Mouse (Mus musculus) heart, postnatal 36 days (tissue): Measurements from ENCODE around the gene Mrgpre. TPM values are rescaled to one million over a fixed set of nuclear protein-coding genes. Genes with fewer than 3 reads are reported as not detected.

Experiments used
- DNase-seq, 2 experiments: peaks; one replicate each; pipeline ENCODE4 v3.0.0; 2021 to 2022
- intact Hi-C: fragments of 180-260 bp; cut with DNase I; formaldehyde crosslinking; loops from one replicate; pipeline ENCODE4 v1.15.1; 2025
- microRNA-seq, 2 experiments: library from miRNA; unstranded; fragments of <30 nt; microRNA quantifications; one replicate each; pipeline ENCODE4 v1.2.0; 2021; ENCODE audit warnings: borderline number of aligned reads in 2 of 2
- total RNA-seq, 2 experiments: library from RNA; stranded (reverse); gene quantifications; 2 replicates each; pipeline ENCODE4 v1.2.3; 2021

Gene Mrgpre
- total RNA-seq, 2 experiments from 2014 or later: 1.2 to 1.4 TPM

GRCm38 (mm10) chr7:143748041-143748868 lies 36.0 kb downstream of the Mrgpre start:
- peak; percentile 89 to 93 for DNase-seq
- intact Hi-C loops: loop anchor here (1.0 to 5.0 kb wide), 2 partner anchors 42 to 161 kb away; no protein-coding TSS in a partner anchor

GRCm38 (mm10) chr7:143740653-143741052 lies 43.6 kb downstream of the Mrgpre start:
- intact Hi-C loops: no loop called here
- no peak for DNase-seq

- peak; percentile 81 to 85 for DNase-seq
- intact Hi-C loops: no loop called here
Observed at GRCm38 (mm10) chr7:143739511-143740461, 44.5 kb downstream of the Mrgpre start.

- intact Hi-C loops: no loop called here
- DNase-seq: no peak
Observed at GRCm38 (mm10) chr7:143738601-143739006, 45.7 kb downstream of the Mrgpre start.

GRCm38 (mm10) chr7:143738194-143738593 lies 46.1 kb downstream of the Mrgpre start:
- DNase-seq: no peak
- intact Hi-C loops: no loop called here

GRCm38 (mm10) chr7:143733746-143734145 lies 50.6 kb downstream of the Mrgpre start:
- no peak for DNase-seq
- intact Hi-C loops: no loop called here

- peak; percentile 38 to 53 for DNase-seq
- intact Hi-C loops: no loop called here
Observed at GRCm38 (mm10) chr7:143729886-143730285, 54.4 kb downstream of the Mrgpre start.

Small RNA genes lying within 50 kb of the gene (microRNA-seq; reads per million reads assigned to microRNA genes)
- 0 reads per million in 2 experiments for gene Gm22064

Other genes starting within 250 kb of the Mrgpre start
- 100 to 1,000 TPM; 181 to 193 TPM for gene Nap1l4, start 235.4 kb downstream of the Mrgpre start, total RNA-seq
- 10 to 100 TPM; 22.6 to 23.6 TPM for gene Cars, start 184.4 kb downstream of the Mrgpre start, total RNA-seq
- under 1 TPM; 0.44 to 0.81 TPM for gene Tnfrsf26, start 155.8 kb downstream of the Mrgpre start, total RNA-seq
- 1 to 10 TPM; 1.5 to 2.3 TPM for gene Tnfrsf22, start 134.8 kb downstream of the Mrgpre start, total RNA-seq
- 1 to 10 TPM; 1.4 to 2.0 TPM for gene Tnfrsf23, start 98.6 kb downstream of the Mrgpre start, total RNA-seq
- gene Osbpl5, start 27.5 kb downstream of the Mrgpre start, total RNA-seq: 10 to 100 TPM; 19.6 to 26.1 TPM
- gene Mrgprg, start 17.5 kb downstream of the Mrgpre start, total RNA-seq: not detected
- gene Nadsyn1, start 38.3 kb upstream of the Mrgpre start, total RNA-seq: 1 to 10 TPM; 4.2 to 4.4 TPM
- gene Dhcr7, start 38.6 kb upstream of the Mrgpre start, total RNA-seq: 1 to 10 TPM; 5.6 to 6.2 TPM
- gene Gm498, start 82.3 kb upstream of the Mrgpre start, total RNA-seq: not detected
- gene Shank2, start 217.4 kb upstream of the Mrgpre start, total RNA-seq: under 1 TPM; 0.22 to 0.49 TPM